ENCODE assay signal across 6 mouse cellular contexts in the genomic region with DNA sequence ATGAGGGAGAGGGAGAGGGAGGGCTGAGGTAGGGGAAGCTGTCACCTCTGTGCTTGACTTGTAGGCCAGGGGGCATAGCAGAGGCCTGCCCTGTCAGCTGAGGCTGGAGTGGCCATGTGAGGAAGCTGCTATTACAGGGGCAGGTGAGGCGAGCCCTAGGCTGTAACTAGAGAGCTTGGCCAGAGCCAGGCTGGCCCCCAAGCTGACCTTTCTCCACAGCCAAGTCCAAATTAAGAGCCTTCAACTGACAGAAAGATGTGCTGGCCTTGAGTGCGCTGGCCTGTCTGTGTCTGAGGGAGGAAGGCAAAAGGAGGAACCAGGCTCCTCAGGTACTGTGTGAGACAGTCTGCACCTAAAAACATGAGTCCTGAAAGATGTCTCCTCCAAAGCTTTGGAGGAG. TPM values are rescaled to one million over a fixed set of nuclear protein-coding genes. Genes with fewer than 3 reads are reported as not detected.
"Had no signal": no experiment of that assay in that cellular context is flagged by ENCODE, and none has a peak within 500 bp of the region (broad histone marks: within the 10 kb centered on the region; RNA-seq: fewer than 3 reads in every experiment).

No protein-coding gene starts in this region.

- DNase-seq: kidney, postnatal 14 days; lung, postnatal 10 days; retina, postnatal 1 day; right cerebral cortex, postnatal 4 days; thymus, postnatal 36 days had no signal

RNA-seq across cellular contexts. Expression of gene Tead4, which starts 47.5 kb away (rescaled TPM):
- total RNA-seq: monocyte, adult 5-6 weeks had no signal
